Mouse (Mus musculus): ENCODE measurements around the gene Psmd1.
"Not testable (repeated sequence)": the region's sequence is repeated elsewhere in the genome, so short reads cannot be mapped to it uniquely, and the experiment has no call there.

The Psmd1 gene

DNA sequence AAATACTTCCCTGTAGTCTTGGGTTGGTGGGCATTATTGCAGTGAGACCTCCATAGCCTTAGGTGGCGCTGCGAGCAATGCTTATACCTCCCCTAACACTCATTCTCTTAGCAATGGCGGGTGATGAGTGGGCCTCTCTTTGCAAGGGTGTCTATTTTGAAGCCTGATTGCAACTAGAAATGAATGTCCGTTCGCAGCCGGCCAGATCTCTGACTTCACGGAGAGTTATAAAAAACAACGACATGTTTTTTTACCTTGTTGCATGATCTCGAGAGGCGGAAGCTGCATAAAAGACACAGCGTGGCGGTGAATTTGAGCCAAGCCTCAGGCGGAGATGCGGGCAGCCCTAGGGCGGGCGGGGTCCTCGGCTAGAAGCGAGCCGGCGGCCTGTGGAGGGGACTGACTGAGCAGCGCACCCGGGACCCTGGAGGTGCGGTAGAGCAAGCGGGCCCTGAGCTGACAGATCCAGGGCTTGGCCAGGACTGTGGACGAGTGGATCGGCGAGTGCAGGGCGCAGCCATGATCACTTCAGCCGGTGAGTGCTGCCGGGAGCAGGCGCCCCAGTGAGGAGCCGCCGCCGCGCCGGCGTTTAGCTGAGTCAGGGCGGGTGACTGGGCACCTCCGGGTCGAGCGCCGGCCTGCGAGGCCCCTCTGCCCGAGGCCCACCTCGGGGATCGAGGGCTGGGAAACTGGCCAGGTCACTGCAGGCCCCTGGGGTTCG, at the start of gene Psmd1:
Psmd1 (plus strand) TSS at position 117 of the 721 bp plus-strand sequence.
- peak; percentile 98 for DNase-seq (ENCODE audit: low spot score)

DNA sequence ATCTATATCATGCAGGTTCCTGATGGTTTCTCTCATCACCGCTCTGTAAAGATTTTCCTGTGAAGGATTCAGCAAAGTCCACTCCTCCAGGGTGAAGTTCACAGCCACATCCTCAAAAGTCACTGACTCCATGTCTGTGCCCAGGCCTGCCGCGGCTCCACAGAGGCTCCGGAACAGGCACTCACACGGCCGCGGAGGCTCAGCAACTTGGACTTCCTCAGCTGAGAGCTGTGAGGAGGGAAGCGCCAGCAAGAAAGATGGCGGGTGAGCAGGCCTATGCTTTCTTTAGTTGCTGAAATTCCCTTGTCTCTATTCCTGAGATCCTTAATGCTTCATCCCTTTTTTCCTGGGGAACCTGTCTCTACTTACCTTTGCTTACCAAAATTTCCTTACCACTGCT, 48.4 kb upstream of the Psmd1 start:
- DNase-seq (ENCODE audit: low spot score) = not testable (repeated sequence)

DNA sequence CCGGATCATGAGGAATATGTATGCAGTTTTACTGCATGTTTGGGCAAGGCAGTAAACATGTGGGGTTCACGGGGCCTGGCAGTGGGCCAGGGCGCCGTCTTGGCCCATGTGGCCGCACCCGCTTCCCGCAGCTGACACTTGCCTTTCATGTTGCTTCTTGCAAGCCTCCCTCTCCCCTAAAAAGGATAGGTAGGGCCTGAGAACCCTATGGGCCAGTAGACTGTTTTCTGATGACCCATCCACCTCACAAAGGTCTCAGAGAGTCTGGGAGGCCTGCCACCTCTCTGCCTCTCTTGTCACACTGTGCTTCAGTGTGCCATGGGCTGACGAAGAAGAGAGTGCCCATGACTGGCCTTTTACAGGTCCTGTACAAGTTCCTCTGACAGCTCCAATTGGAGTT, 47.7 kb upstream of the Psmd1 start, which contains the start of gene Spata3:
Spata3 (plus strand) TSS at position 301 of the 400 bp plus-strand sequence.
- DNase-seq (ENCODE audit: low spot score) = no peak

DNA sequence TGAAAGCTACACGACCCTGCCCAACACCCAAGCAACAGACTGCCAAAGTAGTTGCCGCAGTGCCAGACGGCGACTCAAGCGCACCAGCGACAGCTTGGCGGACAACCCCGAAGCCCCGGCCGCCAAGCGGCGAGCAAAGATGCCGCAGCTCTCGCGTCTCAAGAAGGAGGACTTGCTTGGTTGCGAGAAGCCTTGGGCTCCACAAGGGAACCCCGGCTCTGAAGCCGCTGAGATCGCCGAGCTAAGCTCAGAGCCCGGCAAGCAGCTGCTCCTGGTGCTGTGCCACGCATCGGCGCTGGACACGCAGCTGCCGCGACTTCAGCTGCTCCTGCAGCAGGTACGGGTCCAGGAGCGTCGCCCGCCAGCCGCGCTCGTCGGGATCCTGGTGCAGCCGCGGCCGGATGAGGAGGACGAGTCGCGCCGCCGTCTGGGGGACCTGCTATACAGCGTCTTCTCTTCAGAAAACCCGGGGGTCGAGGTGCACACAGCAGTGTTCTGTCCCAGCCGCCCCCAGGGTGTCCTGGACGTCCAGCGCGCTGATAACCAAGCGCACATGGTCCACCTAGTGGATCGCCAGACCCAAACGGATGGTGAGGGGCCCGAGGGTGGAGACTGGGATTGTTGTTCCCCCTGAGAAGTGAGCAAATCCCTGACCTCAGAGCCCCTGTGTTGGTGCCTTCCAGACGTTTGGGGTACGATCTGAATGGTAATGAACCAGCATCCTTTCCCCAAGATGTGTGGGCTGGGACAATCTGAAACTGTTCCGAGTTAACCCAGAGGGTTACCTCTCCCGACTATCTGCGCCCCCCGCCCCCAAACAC, 45.7 kb upstream of the Psmd1 start:
- DNase-seq (ENCODE audit: low spot score) = peak; percentile 83

DNA sequence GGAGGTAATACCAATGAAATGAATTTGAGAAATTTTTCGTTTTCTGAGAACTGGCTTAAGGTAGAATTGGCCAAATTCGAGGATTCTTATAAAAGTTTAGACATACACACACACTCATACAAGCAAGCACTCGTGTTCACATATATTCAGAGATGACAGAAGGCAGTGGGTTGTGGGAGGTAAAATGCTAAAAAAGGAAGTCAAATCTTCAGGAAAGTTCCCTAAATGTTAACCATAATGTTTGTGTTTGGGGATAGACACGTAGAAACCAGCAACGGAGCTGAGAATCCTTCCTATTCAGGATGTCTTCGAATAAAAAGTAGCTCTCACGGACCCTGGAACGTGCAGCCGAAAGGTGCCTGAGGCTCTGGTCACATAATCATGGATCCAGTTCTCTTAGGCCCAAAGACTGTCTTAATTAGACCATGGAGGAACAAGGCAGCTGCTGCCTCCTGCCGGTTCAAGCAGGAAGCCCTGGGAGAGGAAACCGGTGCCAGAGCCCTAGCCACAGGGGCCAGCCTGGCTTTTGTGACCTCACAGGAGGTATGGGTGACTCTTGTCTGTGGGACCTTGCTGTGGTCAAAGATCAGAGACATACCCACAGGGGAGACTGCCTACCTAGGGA, 42.7 kb upstream of the Psmd1 start:
- DNase-seq (ENCODE audit: low spot score) = no peak

DNA sequence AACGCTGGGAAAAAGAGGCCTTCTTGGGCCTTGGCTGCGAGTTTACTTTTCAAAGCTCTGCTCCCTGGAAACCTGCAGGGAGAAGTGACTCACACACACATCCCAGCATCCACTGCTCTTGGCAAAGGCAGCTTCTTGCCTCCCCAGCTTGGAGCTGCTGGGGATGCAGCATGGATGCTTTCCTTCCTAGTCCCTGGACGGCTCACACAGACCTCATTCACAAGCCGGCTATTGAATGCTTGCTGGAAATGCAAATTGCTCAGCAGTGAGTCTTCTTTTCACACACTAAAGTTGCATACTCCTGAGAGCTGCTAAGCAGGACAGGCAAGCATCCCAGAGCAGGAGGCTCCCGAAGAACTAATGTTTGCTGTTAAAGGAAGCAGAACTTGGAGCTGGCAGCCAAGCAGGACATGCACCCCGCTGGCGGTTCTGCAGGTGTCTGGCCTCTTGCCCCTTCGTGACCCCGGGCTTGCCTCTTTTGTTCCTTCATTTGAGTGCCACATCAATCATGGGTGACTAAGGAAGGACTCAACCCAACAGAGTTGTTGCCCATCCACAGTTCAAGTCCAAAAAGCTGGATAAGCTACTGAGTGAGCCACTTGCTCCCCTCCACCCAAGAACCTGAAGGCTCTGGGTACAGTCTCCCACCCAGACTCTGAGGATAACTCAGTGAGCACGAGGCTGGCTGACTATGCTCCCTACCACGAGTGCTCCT, 31.8 kb upstream of the Psmd1 start:
- DNase-seq (ENCODE audit: low spot score) = peak; percentile 36

DNA sequence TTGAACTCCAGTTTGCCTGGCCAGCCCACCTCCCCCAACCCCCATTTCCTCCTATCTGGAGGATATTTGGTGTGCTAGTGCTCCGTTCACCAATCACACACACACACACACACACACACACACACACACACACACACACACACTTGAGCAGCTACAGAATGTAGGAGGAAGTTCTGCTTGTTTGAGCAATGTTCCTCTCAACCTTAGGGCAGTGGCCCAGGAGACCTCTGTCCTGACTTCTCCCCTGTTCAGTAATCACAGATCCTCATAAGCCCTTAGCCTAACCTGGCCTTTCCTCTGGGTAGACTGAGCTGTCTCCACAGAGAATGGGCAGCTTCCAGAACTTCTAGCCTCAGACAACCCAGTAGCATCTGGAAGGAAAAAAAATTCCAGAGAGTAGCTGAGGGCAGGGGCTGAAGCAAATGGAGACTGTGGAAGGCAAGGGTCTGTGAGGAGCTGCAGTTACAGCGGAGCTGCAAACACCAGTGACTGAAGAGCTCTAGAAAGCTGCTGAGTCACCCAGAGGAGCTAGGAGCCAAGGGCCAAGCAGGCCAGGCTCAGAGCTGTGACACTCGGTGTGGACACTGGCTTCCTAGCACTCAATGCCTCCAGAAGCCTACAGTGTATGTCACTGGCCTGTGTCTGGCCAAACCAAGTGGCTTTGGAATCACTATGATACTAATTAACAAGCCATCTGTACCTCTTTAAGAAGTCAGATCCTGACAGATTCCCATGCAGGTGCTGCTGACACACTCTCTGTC, 25.8 kb upstream of the Psmd1 start:
- DNase-seq (ENCODE audit: low spot score) = no peak

DNA sequence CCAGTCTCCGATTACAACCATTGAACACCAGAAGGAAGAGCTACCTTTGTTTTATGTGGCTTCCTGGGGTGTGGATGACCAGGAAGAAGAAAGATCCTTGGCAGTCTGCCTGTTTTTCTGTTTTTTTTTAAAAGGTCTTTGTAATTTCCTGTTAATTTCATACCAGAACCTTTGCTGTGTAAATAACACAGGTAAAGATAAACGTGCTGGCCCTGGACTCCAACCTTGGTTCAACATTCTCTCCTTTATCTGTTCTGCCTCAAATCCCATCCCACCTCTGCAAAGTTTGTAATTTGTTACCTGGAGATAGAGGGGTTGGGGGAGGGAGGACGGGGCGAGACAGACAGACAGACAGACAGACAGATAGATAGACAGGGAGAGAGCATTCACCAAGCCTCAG, 24.1 kb upstream of the Psmd1 start:
- no peak for DNase-seq (ENCODE audit: low spot score)

DNA sequence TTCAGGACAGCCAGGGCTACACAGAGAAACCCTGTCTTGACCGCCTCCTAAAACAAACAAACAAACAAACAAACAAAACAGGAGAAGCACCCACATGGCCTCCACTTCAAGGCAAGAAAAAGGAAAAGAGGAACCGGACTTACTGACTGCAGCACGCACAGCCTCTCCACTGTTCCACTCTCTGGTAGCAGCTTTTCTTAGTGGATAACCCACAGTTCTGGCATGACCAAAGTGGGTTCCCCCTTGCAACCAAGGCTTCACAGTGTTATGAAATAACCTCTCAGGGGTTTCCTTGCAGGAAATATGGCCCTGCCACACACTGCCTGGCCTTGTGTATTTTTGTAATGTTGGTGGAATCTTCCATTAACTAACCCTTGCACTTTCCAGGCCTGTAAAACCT, 23.4 kb upstream of the Psmd1 start:
- DNase-seq (ENCODE audit: low spot score) = no peak

DNA sequence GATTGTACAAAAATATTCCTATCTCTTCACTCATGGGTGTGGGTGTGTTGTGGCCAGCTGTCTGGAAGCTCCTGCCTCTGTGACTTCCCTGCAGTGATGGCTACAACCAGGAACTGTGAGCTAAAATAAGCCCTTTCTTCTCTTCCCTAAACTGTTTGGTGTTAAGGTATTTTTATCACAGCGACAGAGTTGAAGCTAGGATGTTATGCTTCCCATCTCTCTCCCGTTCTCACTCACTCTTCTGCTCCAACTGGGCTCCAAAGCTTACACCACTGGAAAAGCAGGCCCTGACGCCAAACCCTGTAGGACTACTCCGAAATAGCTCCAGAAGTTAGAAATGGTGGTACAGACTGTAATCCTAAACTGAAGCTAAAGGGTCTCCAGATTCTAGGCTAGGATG, 19.1 kb upstream of the Psmd1 start:
- no peak for DNase-seq (ENCODE audit: low spot score)

DNA sequence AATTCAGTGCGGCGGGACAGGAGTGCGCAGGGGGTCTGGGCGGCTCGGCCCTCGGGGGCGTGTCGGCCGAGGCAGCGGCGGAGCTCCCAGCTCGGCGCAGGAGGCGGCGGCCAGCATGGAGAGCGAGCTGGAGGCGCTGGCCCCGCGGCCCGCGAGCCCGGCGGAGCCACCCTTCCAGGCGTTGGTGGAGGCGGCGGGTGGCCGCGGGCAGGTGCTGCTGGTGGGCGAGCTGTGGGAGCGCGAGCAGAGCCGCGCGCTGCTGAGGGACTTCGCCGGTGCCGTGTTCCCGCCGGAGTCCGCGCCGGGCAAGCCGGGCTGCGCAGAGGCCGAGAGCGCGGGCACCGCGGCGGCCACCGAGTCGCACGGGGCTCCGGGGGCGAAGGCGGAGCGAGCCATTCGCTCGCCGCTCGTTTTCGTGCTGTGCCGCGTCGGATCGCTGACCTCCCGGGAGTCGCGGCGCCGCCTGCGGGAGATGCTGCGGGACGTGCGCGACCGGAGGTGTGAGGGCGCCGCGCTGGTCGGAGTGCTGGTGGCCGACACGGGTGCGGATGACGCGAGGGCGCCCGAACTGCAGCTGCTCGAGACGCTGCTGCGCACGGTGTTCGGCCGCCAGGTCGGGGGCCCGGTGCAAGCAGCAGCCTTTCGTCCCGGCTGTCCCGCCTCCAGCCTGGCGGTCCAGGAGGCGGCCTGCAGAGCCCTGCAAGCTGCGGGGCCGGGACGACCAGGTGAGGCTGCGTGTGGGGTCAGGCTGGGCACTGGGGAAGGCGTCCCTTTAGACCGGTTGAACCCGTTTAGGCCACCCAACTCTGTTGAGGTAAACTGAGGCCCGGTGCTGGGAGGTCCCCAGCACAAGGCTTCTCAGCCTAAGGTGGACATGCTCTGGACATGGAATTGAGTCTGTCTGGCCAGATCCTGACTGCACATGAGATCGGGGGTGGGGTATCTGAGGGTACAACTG, 18.1 kb upstream of the Psmd1 start, which contains the start of gene 2810459M11Rik:
2810459M11Rik (plus strand) TSS at position 16 of the 958 bp plus-strand sequence.
- peak; percentile 63 for DNase-seq (ENCODE audit: low spot score)

DNA sequence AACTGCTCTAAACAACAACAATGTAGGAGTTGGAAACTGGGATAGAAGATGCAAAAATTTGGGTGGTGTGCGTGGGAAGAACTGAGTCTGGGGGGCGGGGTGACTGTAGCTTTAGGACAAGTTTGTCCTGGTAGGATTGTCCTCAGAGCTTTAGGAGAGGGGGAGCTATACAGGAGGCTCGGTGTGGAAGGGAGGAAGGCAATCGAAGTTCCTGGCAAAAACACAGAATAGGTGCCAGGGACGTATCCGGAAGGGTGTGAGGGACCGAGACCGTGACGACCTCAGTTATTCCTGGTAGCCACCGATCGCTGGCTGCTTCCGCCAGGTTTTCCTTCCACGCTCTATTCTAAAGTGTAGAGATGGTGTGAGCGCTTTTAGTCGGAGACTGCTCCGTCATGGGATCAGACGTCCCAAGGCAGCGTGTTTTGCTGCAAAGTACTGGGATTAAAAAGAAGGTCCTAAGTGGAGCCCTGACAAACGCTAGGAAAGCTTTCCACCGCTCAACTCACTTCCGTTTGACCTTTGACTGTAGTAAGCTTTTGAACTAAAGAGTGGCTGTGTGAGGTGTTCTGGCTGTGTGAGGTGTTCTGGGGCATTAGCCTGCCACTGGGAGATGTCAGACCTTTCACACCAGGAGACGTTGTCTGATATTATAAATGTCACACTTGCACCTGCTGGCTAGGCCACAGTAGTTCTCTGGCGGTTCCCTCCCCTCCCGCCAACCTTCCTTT, 17.2 kb upstream of the Psmd1 start:
- peak; percentile 26 for DNase-seq (ENCODE audit: low spot score)

DNA sequence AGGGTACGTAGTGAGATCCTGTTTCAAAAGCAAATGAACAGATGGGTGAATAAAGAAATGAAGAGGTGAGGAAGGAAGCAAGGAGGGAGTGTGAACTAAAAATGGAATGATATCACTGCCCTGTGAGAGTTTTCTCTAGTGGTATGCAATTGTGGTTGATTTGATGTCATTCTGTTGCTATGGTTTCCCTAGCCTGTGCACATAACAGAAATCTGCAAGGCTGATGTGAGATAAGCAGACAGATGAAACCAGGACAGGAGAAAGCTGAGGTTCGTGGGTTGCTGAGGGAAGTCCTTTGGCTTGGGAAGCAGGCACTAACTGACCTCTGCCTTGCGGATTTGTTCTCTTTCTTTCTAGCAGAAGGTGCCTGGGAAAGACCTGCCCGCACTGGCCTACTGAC, 16.0 kb upstream of the Psmd1 start:
- no peak for DNase-seq (ENCODE audit: low spot score)

DNA sequence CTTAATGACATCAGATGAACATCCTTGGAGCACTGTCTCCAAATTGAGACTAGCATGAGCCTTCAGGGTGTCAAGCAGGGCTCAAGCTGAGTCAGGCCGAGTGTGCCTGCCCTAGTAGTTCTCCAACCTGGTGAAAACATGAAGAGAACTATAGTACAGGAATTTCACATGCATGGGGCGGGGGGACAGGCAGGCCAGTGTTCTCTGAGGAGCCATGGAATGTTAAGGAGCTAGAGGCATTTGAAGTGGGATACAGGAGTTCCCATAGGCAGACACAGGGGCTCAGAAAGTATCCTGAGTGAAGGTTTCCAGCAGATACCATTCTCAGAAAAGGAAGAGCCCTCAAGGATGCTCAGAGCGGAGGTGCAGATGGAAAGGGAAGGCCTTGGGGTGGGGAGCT, 15.4 kb upstream of the Psmd1 start:
- no peak for DNase-seq (ENCODE audit: low spot score)

DNA sequence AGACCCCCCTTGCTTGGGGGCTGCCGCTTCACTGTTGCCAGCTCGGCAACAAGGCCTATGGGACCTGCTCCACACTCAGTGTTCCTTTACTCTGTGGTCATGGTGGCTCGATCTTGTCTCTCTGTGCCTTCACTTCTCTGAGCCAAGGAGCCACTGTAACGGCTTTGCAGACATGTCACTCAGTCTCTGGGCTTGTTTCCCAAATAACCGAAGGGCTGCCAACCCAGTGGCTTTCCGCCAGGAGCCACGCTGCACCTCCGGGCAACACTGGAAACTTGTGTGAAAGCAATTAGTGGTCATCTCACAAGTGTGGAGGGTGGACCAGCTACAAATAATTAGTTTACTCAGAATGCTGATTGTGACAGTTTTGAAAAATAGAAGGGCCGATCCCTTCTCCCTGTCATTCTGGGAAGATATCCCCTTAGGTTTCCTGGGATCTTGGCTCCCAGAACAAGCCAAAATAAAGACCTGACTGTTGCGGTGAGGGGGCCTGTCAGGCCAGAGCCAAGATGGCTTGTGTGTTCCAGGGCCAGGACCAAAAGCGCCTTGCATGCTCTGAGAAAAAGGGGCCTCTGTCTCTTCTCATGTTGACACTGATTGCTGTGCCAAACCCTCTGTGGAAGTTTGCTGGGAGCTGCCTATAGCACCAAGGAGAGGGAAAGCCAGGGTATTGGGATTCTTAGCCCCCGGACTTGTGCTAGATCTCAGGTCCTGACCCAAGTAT, 10.8 kb upstream of the Psmd1 start:
- DNase-seq (ENCODE audit: low spot score) = no peak

DNA sequence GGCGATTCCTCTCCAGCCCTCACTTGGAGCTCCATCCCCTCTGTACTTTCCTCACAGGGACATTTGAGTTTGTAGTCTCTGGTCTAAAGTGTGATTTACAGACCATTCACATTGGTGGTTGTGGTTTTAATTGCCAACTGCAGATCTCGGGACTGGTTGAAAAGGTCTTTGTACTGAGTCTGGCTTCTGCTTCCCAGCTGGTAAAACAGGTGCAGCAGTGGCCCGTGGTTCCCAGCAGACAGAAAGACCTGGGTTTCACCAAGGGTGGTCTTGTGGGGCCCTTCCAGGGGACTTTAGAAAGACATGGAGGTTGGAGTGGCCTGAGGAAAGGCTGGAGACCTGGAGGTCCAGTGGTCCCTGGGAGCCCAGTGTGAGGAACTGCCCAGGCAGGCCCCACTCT, 9.2 kb upstream of the Psmd1 start:
- DNase-seq (ENCODE audit: low spot score) = no peak

DNA sequence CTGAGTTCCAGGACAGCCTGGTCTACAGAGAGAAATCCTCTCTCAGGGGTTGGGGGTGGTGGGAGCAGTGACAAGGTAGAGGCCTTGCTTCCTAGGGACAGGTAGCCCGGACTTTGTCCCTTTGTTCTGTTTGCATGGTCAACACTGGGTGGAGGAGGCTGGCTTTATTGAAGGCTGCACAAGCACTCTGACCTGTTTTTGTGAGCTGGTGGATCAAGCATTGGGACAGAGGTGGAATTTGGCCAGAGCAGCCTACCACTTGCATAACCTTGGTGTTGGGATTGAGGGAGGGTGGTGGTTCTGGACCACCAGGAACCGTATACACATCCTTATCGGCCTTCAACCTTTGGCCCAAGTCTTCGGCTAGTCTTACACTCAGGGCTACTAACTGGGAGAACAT, 7.9 kb upstream of the Psmd1 start:
- no peak for DNase-seq (ENCODE audit: low spot score)

DNA sequence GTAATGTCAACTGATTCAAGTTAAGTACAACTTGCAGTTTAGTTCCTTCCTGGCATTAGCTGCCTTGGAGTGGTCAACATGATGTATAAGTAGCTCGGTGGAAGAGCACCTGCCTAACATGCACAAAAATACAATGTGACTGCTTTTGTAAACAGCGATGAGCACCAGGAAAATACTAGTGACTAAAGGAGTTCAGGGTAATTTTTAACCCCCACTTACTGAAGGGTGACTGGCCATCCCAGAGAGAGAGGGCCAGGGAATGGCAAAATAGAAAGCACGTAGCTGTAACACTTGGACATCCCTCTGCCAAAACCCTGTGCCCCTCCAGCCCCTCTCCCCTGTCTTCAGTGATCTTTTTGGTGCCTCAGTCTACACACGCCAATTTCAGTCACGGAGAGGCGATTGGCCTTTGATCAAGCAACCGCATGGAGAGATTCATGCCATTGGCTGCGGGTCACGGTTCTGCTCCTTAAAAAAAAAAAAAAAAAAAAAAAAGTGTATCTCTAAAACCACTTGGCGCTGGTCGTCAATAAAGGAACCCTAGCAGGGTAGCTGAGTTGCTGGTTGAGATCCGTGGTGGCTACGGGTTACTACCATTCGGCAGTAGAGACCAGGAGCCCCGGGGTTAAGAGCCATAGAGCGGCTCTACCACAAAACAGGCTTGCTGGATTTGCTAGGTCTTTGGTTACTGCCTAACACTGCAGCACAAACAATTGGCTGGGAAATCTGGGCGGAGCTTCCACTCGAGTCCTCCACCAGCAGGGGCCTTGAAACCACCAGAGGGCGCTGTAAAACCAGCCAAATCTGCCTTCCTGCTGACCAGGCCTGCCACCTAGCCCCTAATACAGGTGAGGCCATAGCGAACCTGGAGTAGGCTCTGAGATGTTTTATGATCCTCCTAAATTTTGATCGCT, 5.1 kb upstream of the Psmd1 start:
- peak; percentile 98 for DNase-seq (ENCODE audit: low spot score)
